Mouse (Mus musculus) neural tube, embryonic 13.5 days (tissue): Measurements from ENCODE around the gene Lpin3. TPM values are rescaled to one million over a fixed set of nuclear protein-coding genes. Genes with fewer than 3 reads are reported as not detected.

ENCODE experiments used
- ATAC-seq: fragments of 200-750 bp; cut with Nextera tagmentation; 2 replicates; pipeline ENCODE4 v1.8.0; 2017; ENCODE audit warnings: low read depth, mild to moderate bottlenecking, moderate TSS enrichment, moderate library complexity
- H3K27ac ChIP-seq: fragments of 300-500 bp; sonication (generic); replicated peaks from 2 replicates; pipeline ENCODE4 v1.5.1; 2015; ENCODE audit warnings: moderate library complexity, mild to moderate bottlenecking, inconsistent platforms
- H3K27me3 ChIP-seq: fragments of 300-500 bp; sonication (generic); 2 replicates; pipeline ENCODE4 v1.6.1; 2015; ENCODE audit warnings: mild to moderate bottlenecking, inconsistent platforms
- H3K36me3 ChIP-seq: fragments of 300-500 bp; sonication (generic); 2 replicates; pipeline ENCODE4 v1.6.1; 2015; ENCODE audit warnings: mild to moderate bottlenecking, inconsistent platforms
- H3K4me1 ChIP-seq: fragments of 300-500 bp; sonication (generic); replicated peaks from 2 replicates; pipeline ENCODE4 v1.6.1; 2015; ENCODE audit warnings: inconsistent platforms
- H3K4me2 ChIP-seq: fragments of 300-500 bp; sonication (generic); 2 replicates; pipeline ENCODE4 v1.6.1; 2015; ENCODE audit warnings: inconsistent platforms, mild to moderate bottlenecking, moderate library complexity
- H3K4me3 ChIP-seq: fragments of 300-500 bp; sonication (generic); 2 replicates; pipeline ENCODE4 v1.5.1; 2015; ENCODE audit warnings: mild to moderate bottlenecking, inconsistent platforms
- H3K9ac ChIP-seq: fragments of 300-500 bp; sonication (generic); 2 replicates; pipeline ENCODE4 v1.6.1; 2015; ENCODE audit warnings: moderate library complexity, mild to moderate bottlenecking, inconsistent platforms
- H3K9me3 ChIP-seq: fragments of 300-500 bp; sonication (generic); 2 replicates; pipeline ENCODE4 v1.6.1; 2016; ENCODE audit warnings: inconsistent platforms
- WGBS: fragments of 180-500 bp; shearing (Covaris S2); methylation state at CpG from one replicate; pipeline ENCODE4 v1.1.7; 2015; 5-methylcytosine and 5-hydroxymethylcytosine counted together
- polyA plus RNA-seq: library from polyadenylated mRNA; unstranded; fragments of >200 nt; fragmentation: Nextera tagmentation; extraction: Ambion mirVana; gene quantifications from 2 replicates; pipeline ENCODE4 v1.2.1, GENCODE M21; 2015

Lpin3 gene
- polyA plus RNA-seq, 1 experiment from 2014 or later = 0.29 TPM

- H3K27ac ChIP-seq = no peak overlapping the region
- H3K9me3 ChIP-seq = no peaks in the 10 kb centered on the region
- H3K4me3 ChIP-seq = no peak overlapping the region
- H3K4me1 ChIP-seq = peaks cover 15% of the 10 kb centered on the region; the same call in 1 of the 2 replicates
- WGBS = 81% methylated on average over 4 of the region's 4 CpGs
- no peak for ATAC-seq
- H3K27me3 ChIP-seq = no peaks in the 10 kb centered on the region
- H3K9ac ChIP-seq = no peak overlapping the region
- H3K36me3 ChIP-seq = peaks cover 92% of the 10 kb centered on the region
- no peak overlapping the region for H3K4me2 ChIP-seq
These were observed 71.1 kb downstream of the Lpin3 start for GRCm38 (mm10) chr2:160951595-160951994.

DNA sequence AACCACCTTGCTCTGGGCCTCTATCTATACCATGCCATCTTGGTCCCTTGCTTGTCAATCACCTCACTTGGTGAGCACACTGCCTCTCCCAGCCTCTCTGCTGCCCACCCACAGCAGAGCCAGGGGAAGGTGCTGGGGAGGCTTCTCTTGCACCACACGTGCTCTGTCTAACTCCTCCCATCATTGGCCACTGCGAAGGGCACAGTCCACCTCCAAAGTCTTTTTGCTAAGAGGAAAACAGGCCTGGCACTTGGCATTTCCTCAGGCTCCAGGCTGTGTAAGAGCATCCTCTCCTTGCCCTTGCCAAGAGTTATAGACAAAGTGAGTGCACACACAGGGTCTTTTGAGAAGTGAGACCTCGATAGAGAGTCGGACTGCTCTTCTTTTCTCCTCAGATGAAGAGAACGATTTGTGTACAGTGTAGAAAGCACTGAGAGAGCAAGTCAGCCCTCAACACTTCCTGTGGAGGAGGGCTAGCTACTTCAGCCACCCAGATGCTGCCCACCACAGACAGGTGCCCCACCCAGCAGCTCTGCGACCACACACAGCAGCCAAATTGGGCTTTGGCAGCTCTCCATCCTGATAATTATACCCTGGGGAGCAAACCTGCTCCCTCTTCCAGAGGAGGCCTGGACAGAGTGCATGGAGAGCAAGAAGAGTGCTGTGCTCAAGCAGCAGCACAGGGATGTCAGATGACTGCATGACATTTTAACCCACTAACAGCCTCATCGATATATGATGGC lies 72.8 kb downstream of the Lpin3 start:
- H3K9ac ChIP-seq = no peak overlapping the region
- H3K36me3 ChIP-seq = peaks cover 89% of the 10 kb centered on the region

DNA sequence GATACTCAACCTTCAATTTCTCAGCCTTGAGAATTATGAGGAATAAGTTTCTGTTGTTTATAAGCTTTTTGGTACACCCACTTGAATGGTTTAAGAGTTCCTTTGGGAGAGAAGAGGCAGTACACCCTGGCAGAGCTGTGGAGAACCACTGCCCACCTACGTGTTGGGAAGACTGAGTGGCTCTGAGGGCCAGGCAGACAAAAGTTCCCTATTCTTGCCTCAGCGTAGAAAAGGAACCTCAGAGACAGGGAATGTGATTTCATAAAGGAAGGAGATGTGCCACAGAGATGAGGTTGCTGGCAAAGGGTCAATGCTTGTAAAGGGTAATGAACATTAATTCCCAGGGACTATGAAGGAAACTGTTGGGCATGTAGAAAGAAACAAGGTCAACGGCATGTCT lies 74.1 kb downstream of the Lpin3 start:
- Histone ChIP-seq H3K4me3 (no peak overlapping the region), H3K4me2 (no peak overlapping the region), H3K4me1 (peaks cover 15% of the 10 kb centered on the region; the same call in 1 of the 2 replicates), H3K9me3 (no peaks in the 10 kb centered on the region), H3K27ac (no peak overlapping the region), H3K9ac (no peak overlapping the region), H3K36me3 (peaks cover 88% of the 10 kb centered on the region), H3K27me3 (no peaks in the 10 kb centered on the region)
- no peak for ATAC-seq
- WGBS = 93% methylated on average over 3 of the region's 3 CpGs

More for the DNA sequence above, 72.8 kb downstream of the Lpin3 start:
- no peak overlapping the region for H3K4me2 ChIP-seq
- no peaks in the 10 kb centered on the region for H3K27me3 ChIP-seq
- H3K27ac ChIP-seq = peak overlapping the region; percentile 71
- H3K4me1 ChIP-seq = peaks cover 15% of the 10 kb centered on the region; the same call in 1 of the 2 replicates
- no peak for ATAC-seq
- no peak overlapping the region for H3K4me3 ChIP-seq
- no peaks in the 10 kb centered on the region for H3K9me3 ChIP-seq
- 75% methylated on average over 7 of the region's 7 CpGs for WGBS

DNA sequence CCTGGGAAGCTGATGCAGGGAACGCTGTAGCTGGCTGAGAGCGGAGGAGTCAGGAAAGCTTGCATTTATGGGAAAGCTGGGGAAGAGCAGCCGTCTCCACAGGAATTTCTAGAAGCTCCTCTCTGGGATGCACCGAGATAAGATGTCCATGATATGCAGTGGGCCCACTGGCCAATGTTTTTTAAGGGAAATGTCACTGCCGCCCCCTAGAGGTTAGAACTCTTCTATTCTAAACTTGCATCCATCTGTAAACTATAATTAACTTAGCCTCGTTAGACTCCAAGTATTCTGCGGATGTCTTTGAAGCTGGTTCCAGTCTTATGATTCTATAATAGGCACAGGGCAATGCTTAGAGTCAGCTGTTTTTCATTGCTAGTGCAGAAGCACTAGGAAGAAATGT lies 74.9 kb downstream of the Lpin3 start:
- WGBS = 81% methylated on average over 7 of the region's 7 CpGs

More for the DNA sequence above, 74.9 kb downstream of the Lpin3 start:
- ATAC-seq = no peak
- no peak overlapping the region for H3K27ac ChIP-seq
- peaks cover 15% of the 10 kb centered on the region; the same call in 1 of the 2 replicates for H3K4me1 ChIP-seq
- peaks cover 87% of the 10 kb centered on the region for H3K36me3 ChIP-seq
- no peaks in the 10 kb centered on the region for H3K27me3 ChIP-seq
- H3K9ac ChIP-seq = no peak overlapping the region
- H3K4me3 ChIP-seq = no peak overlapping the region
- no peak overlapping the region for H3K4me2 ChIP-seq
- H3K9me3 ChIP-seq = no peaks in the 10 kb centered on the region

Other genes starting within 250 kb of the Lpin3 start
- 92.2 and 97.2 TPM in 2 replicates for gene Top1, start 234.8 kb upstream of the Lpin3 start, polyA plus RNA-seq
- gene Plcg1, start 149.4 kb upstream of the Lpin3 start, polyA plus RNA-seq = 67.5 and 68.0 TPM in 2 replicates
- gene Zhx3, start 7.7 kb upstream of the Lpin3 start, polyA plus RNA-seq = 14.9 and 15.8 TPM in 2 replicates
- 0.87 and 1.8 TPM in 2 replicates for gene Emilin3, start 31.7 kb downstream of the Lpin3 start, polyA plus RNA-seq
- 37.4 and 37.6 TPM in 2 replicates for gene Chd6, start 228.4 kb downstream of the Lpin3 start, polyA plus RNA-seq